ENCODE assay signal across 8 mouse cellular contexts in genomic region chr10:70097911-70098569, GRCm38 (mm10). TPM values are rescaled to one million over a fixed set of nuclear protein-coding genes. Genes with fewer than 3 reads are reported as not detected.
DNase-seq lines count a peak whose midpoint lies in the region; ATAC-seq and TF ChIP-seq lines count a peak whose summit lies in the region.

No protein-coding gene starts in this region.

- peak overlapping the region; percentile 86 for H3K4me2 ChIP-seq in forebrain, embryonic 13.5 days
- H3K4me2 ChIP-seq in heart, embryonic 16.5 days (ENCODE audit: low read depth, low read length), result peak overlapping the region; percentile 87
- H3K4me2 ChIP-seq in liver, postnatal 0 days (ENCODE audit: low read depth, low read length), result peak overlapping the region; percentile 94
- peak overlapping the region; percentile 85 for H3K4me2 ChIP-seq in neural tube, embryonic 15.5 days

- no peaks in the 10 kb centered on the region for H3K27me3 ChIP-seq in forebrain, embryonic 13.5 days
- H3K27me3 ChIP-seq in heart, embryonic 16.5 days (ENCODE audit: control insufficient read depth, insufficient read depth, low read length), result no peaks in the 10 kb centered on the region
- H3K27me3 ChIP-seq in liver, postnatal 0 days (ENCODE audit: insufficient read depth, low read length), result no peaks in the 10 kb centered on the region
- H3K27me3 ChIP-seq in neural tube, embryonic 15.5 days (replicated peaks), result no peaks in the 10 kb centered on the region
- no peaks in the 10 kb centered on the region for H3K27me3 ChIP-seq in thymus, adult 2 months (ENCODE audit: control insufficient read depth, insufficient read depth, low read length)

- H3K4me1 ChIP-seq in bone marrow macrophage, adult 2 months (ENCODE audit: control insufficient read depth, insufficient read depth, low read length), result peaks cover 14% of the 10 kb centered on the region
- peaks cover 38% of the 10 kb centered on the region for H3K4me1 ChIP-seq in forebrain, embryonic 13.5 days
- H3K4me1 ChIP-seq in heart, embryonic 16.5 days (ENCODE audit: control insufficient read depth, insufficient read depth, low read length), result peaks cover 37% of the 10 kb centered on the region
- peaks cover 30% of the 10 kb centered on the region for H3K4me1 ChIP-seq in liver, postnatal 0 days (ENCODE audit: insufficient read depth)
- peaks cover 50% of the 10 kb centered on the region for H3K4me1 ChIP-seq in neural tube, embryonic 15.5 days
- H3K4me1 ChIP-seq in thymus, adult 2 months (replicated peaks; ENCODE audit: control insufficient read depth, insufficient read depth, low read length), result peaks cover 26% of the 10 kb centered on the region

- peak overlapping the region; percentile 90 for H3K9ac ChIP-seq in forebrain, embryonic 13.5 days
- peak overlapping the region; percentile 99 for H3K9ac ChIP-seq in heart, embryonic 16.5 days (ENCODE audit: low read length)
- peak overlapping the region; percentile 76 for H3K9ac ChIP-seq in liver, postnatal 0 days (replicated peaks)
- peak overlapping the region; percentile 96 for H3K9ac ChIP-seq in neural tube, embryonic 15.5 days (replicated peaks)

- WGBS in forebrain, embryonic 13.5 days, result under 1% methylated on average over 29 of the region's 29 CpGs
- under 1% methylated on average over 29 of the region's 29 CpGs for WGBS in heart, embryonic 16.5 days
- WGBS in liver, postnatal 0 days (ENCODE audit: insufficient replicate concordance), result 2% methylated on average over 29 of the region's 29 CpGs
- 0% methylated on average over 29 of the region's 29 CpGs for WGBS in neural tube, embryonic 15.5 days
- 2% methylated on average over 29 of the region's 29 CpGs for WGBS in thymus, adult 2 months

- peaks cover 9% of the 10 kb centered on the region for H3K36me3 ChIP-seq in forebrain, embryonic 13.5 days (ENCODE audit: poor library complexity, severe bottlenecking)
- H3K36me3 ChIP-seq in heart, embryonic 16.5 days (ENCODE audit: control insufficient read depth, insufficient read depth), result peaks cover 4% of the 10 kb centered on the region; the same call in 1 of the 2 replicates
- peaks cover 6% of the 10 kb centered on the region; the same call in 1 of the 2 replicates for H3K36me3 ChIP-seq in liver, postnatal 0 days (replicated peaks; ENCODE audit: insufficient read depth, low read length)
- 0 out of 2 replicates have a peak, but pooled peaks cover under 1% of the 10 kb centered on the region for H3K36me3 ChIP-seq in neural tube, embryonic 15.5 days
- no peaks in the 10 kb centered on the region for H3K36me3 ChIP-seq in thymus, adult 2 months (ENCODE audit: control insufficient read depth, insufficient read depth, low read length)

- peaks cover 4% of the 10 kb centered on the region for H3K9me3 ChIP-seq in forebrain, embryonic 13.5 days (replicated peaks)
- peaks cover 7% of the 10 kb centered on the region for H3K9me3 ChIP-seq in heart, embryonic 16.5 days (replicated peaks; ENCODE audit: control insufficient read depth, low read length)
- H3K9me3 ChIP-seq in liver, postnatal 0 days (ENCODE audit: low read length), result no peaks in the 10 kb centered on the region
- H3K9me3 ChIP-seq in neural tube, embryonic 15.5 days (replicated peaks), result no peaks in the 10 kb centered on the region

- TF ChIP-seq EP300 in liver, postnatal 0 days (IDR thresholded peaks at IDR 0.05; ENCODE audit: low read depth), result no peak

- TF ChIP-seq POLR2A in bone marrow macrophage, adult 2 months (IDR thresholded peaks at IDR 0.05; ENCODE audit: borderline replicate concordance, low read depth, low read length), result no peak
- no peak for TF ChIP-seq POLR2A in thymus, adult 2 months (IDR thresholded peaks at IDR 0.05; ENCODE audit: control insufficient read depth, extremely low read depth, insufficient read depth, low read length, poor library complexity)

- H3K27ac ChIP-seq in bone marrow macrophage, adult 2 months (ENCODE audit: insufficient read depth, low read depth, low read length), result no peak overlapping the region
- H3K27ac ChIP-seq in forebrain, embryonic 13.5 days, result peak overlapping the region; percentile 76
- H3K27ac ChIP-seq in heart, embryonic 16.5 days (ENCODE audit: low read length), result peak overlapping the region; percentile 92
- peak overlapping the region; percentile 88 for H3K27ac ChIP-seq in liver, postnatal 0 days (ENCODE audit: low read depth)
- peak overlapping the region; percentile 90 for H3K27ac ChIP-seq in neural tube, embryonic 15.5 days (replicated peaks)
- no peak overlapping the region for H3K27ac ChIP-seq in thymus, adult 2 months (ENCODE audit: control insufficient read depth, insufficient read depth, low read length)

- DNase-seq in 416B (ENCODE audit: low read depth), result peak; percentile 36
- DNase-seq in kidney, postnatal 4 days, result peak; percentile 63 to 68
- peak; percentile 63 for DNase-seq in liver, postnatal 0 days
- peak; percentile 45 for DNase-seq in thymus, adult 2 months

- ATAC-seq in forebrain, embryonic 13.5 days, result peak; percentile 57
- peak; percentile 39 for ATAC-seq in heart, embryonic 16.5 days (replicated peaks; ENCODE audit: extremely low read depth, insufficient read depth, low FRiP score)
- peak; percentile 10 for ATAC-seq in liver, postnatal 0 days
- peak; percentile 56 for ATAC-seq in neural tube, embryonic 15.5 days (ENCODE audit: low FRiP score)

- TF ChIP-seq CTCF in bone marrow macrophage, adult 2 months (IDR thresholded peaks at IDR 0.05; ENCODE audit: low read depth, low read length), result no peak
- TF ChIP-seq CTCF in liver, postnatal 0 days (IDR thresholded peaks at IDR 0.05; ENCODE audit: low read depth), result no peak
- no peak for TF ChIP-seq CTCF in thymus, adult 2 months (IDR thresholded peaks at IDR 0.05; ENCODE audit: borderline replicate concordance, control insufficient read depth, extremely low read depth, insufficient read depth, low read length, poor library complexity)

- H3K4me3 ChIP-seq in bone marrow macrophage, adult 2 months (ENCODE audit: insufficient read depth, low read length), result peak overlapping the region; percentile 80
- H3K4me3 ChIP-seq in forebrain, embryonic 13.5 days, result peak overlapping the region; percentile 94
- H3K4me3 ChIP-seq in heart, embryonic 16.5 days (ENCODE audit: low read length), result peak overlapping the region; percentile 99
- peak overlapping the region; percentile 83 for H3K4me3 ChIP-seq in liver, postnatal 0 days (ENCODE audit: low read depth, low read length)
- peak overlapping the region; percentile 99 for H3K4me3 ChIP-seq in neural tube, embryonic 15.5 days (replicated peaks)
- H3K4me3 ChIP-seq in thymus, adult 2 months (ENCODE audit: control insufficient read depth, insufficient read depth, low read length), result peak overlapping the region; percentile 91

RNA-seq across cellular contexts. Expression of gene Ccdc6, which starts 1.1 kb away (rescaled TPM):
- 30.5 and 33.8 TPM in 2 replicates for polyA plus RNA-seq in bone marrow macrophage, adult 2 months (2012; ENCODE audit: insufficient read depth, insufficient read length, missing spikeins)
- polyA plus RNA-seq in forebrain, embryonic 13.5 days (2015; fragmentation: Nextera tagmentation; extraction: Ambion mirVana), result 15.9 and 17.1 TPM in 2 replicates
- 13.1 and 14.0 TPM in 2 replicates for polyA plus RNA-seq in heart, embryonic 16.5 days (2015; fragmentation: Nextera tagmentation; extraction: Ambion mirVana)
- polyA plus RNA-seq in liver, postnatal 0 days (2015; fragmentation: Nextera tagmentation; extraction: Ambion mirVana), result 5.5 and 6.3 TPM in 2 replicates
- polyA plus RNA-seq in neural tube, embryonic 15.5 days (2015; fragmentation: Nextera tagmentation; extraction: Ambion mirVana), result 22.3 and 22.7 TPM in 2 replicates
- polyA plus RNA-seq in thymus, adult 2 months (2012; rRNA removed), result 45.5 and 48.0 TPM in 2 replicates

Comparison
In these comparisons a context has a peak if more than half of its experiments do, and no peak if none do; other contexts are left out.
1. H3K27ac ChIP-seq: peak in forebrain, embryonic 13.5 days (single experiment), heart, embryonic 16.5 days (single experiment), liver, postnatal 0 days (single experiment) and neural tube, embryonic 15.5 days (single experiment); none in bone marrow macrophage, adult 2 months (single experiment) and thymus, adult 2 months (single experiment).
2. Peak in every context shown above with its lines, with median percentiles within 50 percentile points of each other: DNase-seq, H3K4me3 ChIP-seq, ATAC-seq, H3K4me2 ChIP-seq and H3K9ac ChIP-seq.